Mouse (Mus musculus) embryo, embryonic 11.5 days (tissue): ENCODE results near the gene Tmcc3.
"Not testable (repeated sequence)": the region's sequence is repeated elsewhere in the genome, so short reads cannot be mapped to it uniquely, and the experiment has no call there.

Experiments used
- DNase-seq: peaks from one replicate; pipeline ENCODE4 v3.0.0-alpha.2; 2012; ENCODE audit warnings: low read depth, low spot score

Gene Tmcc3

GRCm38 (mm10) chr10:94575958-94576357 is 264.2 kb downstream of the Tmcc3 start:
- no peak for DNase-seq

GRCm38 (mm10) chr10:94578870-94579269 is 267.1 kb downstream of the Tmcc3 start:
- DNase-seq = no peak

DNA sequence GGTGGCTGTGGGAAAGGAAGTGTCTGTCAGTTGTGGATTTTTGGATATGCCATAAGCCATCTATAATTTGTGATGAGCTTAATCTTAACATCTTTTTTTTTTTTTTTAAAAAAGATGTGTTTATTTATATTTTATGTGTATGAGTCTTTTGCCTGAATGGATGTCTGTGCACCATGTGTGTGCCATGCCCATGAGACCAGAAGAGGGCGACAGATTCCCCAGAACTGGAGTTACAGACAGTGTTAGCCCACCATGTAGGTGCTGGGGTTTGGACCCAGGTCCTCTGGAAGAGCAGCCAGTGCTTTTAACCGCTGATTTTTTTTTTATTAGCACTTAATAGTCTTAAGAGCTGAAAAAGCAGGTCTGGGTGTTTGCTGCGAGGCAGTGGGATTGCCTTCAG is 269.6 kb downstream of the Tmcc3 start:
- DNase-seq = no peak

GRCm38 (mm10) chr10:94583714-94584113 is 272.0 kb downstream of the Tmcc3 start:
- DNase-seq = no peak

DNA sequence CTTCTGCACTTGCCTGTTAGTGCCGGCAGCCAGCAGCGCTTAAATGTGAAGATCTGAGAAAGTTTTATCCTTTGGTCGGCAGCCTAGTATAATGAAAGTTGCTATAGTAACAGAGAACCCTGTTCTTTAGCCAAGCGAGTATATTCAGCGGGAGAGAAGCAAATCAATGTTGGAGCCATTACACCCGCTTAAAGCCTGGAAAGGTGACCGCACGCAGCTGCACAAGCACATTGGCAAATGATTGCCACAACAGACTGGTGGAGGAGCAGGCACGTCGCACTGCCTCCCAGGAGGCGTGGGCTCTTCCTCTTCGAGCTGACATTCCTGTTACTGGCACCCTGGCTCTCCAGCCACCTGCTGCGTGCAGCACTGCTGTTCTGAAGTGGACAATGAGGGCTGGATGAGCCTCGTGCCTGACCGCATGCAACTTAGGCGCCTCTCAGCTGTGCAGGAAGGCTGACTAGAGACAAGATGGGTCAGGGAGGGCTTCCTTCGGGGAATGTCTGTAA is 273.2 kb downstream of the Tmcc3 start:
- no peak for DNase-seq

GRCm38 (mm10) chr10:94585819-94586218 is 274.1 kb downstream of the Tmcc3 start:
- no peak for DNase-seq

DNA sequence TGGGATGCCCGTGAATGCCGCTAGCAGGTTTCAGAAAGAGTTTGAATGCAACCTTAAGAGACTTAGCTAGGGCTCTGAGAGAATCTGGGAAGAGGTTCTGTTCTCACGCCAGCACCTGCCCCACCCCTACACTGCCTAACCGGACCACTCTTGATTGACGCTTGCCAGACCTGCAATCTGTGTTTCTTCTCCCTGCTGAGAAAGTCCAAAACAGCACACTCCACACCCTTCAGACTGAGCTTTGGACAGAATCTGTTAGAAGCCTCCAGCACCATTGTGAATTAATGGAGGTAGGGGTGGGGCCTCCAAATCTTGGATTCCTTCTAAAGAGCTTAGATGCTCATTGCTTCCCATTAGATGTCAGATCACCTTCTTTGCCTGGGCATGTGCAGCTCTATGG is 277.2 kb downstream of the Tmcc3 start:
- DNase-seq = no peak

GRCm38 (mm10) chr10:94595705-94596104 is 284.0 kb downstream of the Tmcc3 start:
- DNase-seq = no peak

- not testable (repeated sequence) for DNase-seq
These were observed 288.1 kb downstream of the Tmcc3 start for GRCm38 (mm10) chr10:94599846-94600245.

- DNase-seq = no peak
These were observed 289.3 kb downstream of the Tmcc3 start for GRCm38 (mm10) chr10:94601034-94601433.

DNA sequence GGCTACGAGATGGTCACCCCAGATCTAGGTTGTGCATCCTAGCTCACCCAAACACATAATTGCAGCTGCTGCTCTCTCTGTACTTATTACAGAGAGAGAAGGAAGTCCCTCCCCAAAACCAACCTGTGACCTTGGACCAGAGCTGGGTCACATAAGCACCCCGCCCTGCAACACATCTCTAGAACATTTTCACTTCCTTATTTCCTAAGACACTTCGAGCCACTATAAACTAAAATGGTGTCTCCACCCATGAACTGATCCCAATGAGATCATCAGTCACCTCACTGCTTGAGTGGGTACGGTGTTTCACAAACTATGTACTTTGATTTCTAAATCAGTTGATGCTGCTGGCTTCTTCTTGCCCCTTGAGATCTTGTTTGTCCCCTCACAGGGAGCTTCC is 293.7 kb downstream of the Tmcc3 start:
- no peak for DNase-seq

GRCm38 (mm10) chr10:94609309-94609777 is 297.6 kb downstream of the Tmcc3 start:
- DNase-seq = peak; percentile 51

GRCm38 (mm10) chr10:94611228-94611968 is 299.6 kb downstream of the Tmcc3 start:
- no peak for DNase-seq

GRCm38 (mm10) chr10:94611969-94612440 is 300.3 kb downstream of the Tmcc3 start:
- DNase-seq = no peak

- no peak for DNase-seq
These were observed 307.8 kb downstream of the Tmcc3 start for GRCm38 (mm10) chr10:94619586-94619985.

GRCm38 (mm10) chr10:94620561-94620960 is 308.8 kb downstream of the Tmcc3 start:
- no peak for DNase-seq

GRCm38 (mm10) chr10:94621420-94622225 is 309.9 kb downstream of the Tmcc3 start:
- DNase-seq = no peak

GRCm38 (mm10) chr10:94622281-94622680 is 310.5 kb downstream of the Tmcc3 start:
- no peak for DNase-seq

DNA sequence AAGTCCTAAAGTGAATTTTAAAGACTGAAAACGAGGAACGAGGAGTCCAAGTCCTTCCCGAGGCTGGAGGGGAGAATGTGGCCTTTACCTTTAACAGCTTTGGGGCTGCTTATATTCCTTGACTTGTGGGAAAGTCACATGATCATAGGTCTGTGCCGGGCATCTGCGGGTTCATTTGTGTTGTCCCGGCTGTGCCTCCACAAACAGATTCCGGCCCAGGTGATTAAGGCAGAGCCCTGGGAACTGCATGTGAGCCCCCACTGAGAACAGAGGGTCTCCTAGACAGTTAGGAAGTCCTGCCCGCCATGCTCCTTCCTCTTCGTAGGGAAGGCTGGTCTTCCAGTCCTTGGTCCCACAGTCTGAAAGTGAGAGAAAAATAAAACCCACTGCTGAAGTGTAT is 311.1 kb downstream of the Tmcc3 start:
- no peak for DNase-seq

DNA sequence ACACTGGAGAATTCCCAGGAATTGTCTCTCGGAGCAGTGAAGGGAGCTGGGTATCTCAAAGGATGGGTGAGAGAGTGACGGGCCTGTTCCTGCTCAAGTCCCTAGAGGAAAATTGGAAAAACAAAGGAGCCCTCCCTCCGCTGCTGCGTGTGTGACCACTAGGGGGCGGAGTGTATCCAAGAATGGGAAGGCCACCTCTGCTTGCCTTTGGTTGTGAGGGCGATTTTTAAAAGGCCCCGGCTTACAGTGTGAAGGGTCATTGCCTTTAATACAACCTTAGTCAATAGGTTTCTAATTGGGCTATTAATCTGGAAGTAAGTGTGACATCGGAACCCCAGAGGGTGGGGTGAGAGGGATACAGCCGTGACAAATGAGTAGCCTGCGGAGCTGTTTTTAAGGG is 311.9 kb downstream of the Tmcc3 start:
- DNase-seq = peak; percentile 80

DNA sequence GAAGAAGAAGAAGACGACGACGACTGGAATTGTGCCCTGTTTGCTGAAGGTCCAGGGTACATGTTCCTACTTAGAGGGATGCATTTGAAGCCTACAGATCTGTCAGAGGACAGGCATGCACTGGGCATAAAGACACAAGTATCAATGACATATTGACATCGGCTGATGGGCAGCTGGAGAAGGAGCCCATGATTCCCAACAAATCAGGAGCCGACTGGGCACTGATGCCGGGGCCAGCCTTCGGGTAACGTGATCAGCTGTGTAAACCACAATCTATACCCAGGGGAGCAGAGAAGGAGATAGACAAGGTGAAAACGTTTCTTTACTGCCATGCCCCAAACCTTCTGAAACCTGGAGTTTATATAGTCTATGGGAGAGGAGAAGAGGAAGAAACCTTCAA is 313.3 kb downstream of the Tmcc3 start:
- DNase-seq = no peak

- DNase-seq = no peak
These were observed 313.9 kb downstream of the Tmcc3 start for GRCm38 (mm10) chr10:94625606-94626005.
